ENCODE assay signal across 23 mouse cellular contexts in the genomic region with DNA sequence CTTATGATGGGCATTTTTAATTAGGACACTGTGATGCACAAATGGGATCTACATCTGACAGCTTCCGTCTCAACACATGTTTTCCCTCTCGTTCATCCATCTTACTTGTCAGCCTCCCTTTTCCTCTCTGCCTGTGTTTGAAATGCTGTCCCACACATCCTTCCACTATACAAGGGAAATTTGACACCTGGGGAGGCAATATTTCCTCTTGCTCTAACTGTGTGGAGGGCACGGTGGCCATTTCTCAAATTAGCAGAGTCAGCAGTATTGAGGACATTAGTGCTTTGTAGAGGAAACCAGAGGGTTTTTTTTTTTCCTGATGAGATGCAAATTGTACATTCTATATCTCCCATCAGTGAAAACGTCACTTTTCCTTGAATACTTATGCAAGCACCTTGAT.
DNase-seq lines count a peak whose midpoint lies in the region; ATAC-seq lines count a peak whose summit lies in the region.
"Had no signal": no experiment of that assay in that cellular context is flagged by ENCODE, and none has a peak within 500 bp of the region (broad histone marks: within the 10 kb centered on the region; RNA-seq: fewer than 3 reads in every experiment).

No protein-coding gene starts in this region.

- peak; percentile 52 for DNase-seq in embryo, embryonic 10 days (ENCODE audit: low spot score)
- no peak for DNase-seq in embryo, embryonic 9.5 days (ENCODE audit: extremely low spot score)
- DNase-seq in hindbrain, embryonic 14.5 days (ENCODE audit: low spot score) = no peak
- DNase-seq in kidney, adult 11 months = no peak
- peak; percentile 46 for DNase-seq in mesoderm, embryonic 11.5 days (ENCODE audit: low read depth, low spot score)
- DNase-seq: adrenal gland, postnatal 14 days; B cell, adult 2 months; cerebellum, adult 18-20 months; cerebellum, adult 9-11 months; gastrocnemius, postnatal 10 days; heart, adult 18-20 months; heart, postnatal 10 days; heart, postnatal 4 days had no signal

- no peak for ATAC-seq in hindbrain, embryonic 12.5 days (ENCODE audit: low FRiP score)
- no peak for ATAC-seq in hindbrain, embryonic 14.5 days (ENCODE audit: low FRiP score)
- ATAC-seq in kidney, embryonic 16.5 days (ENCODE audit: low FRiP score, low TSS enrichment) = peak; percentile 75; the same call in 1 of the 2 replicates
- no peak for ATAC-seq in frontal cortex, adult (ENCODE audit: low TSS enrichment)
- ATAC-seq: CD4-positive, CD25-positive, alpha-beta regulatory T cell, adult 4 months; hindbrain, embryonic 16.5 days; inflammation-experienced regulatory T-cells, adult 6 months; intestine, postnatal 0 days had no signal

- no peak overlapping the region for H3K9ac ChIP-seq in hindbrain, embryonic 12.5 days
- H3K9ac ChIP-seq in hindbrain, embryonic 14.5 days = no peak overlapping the region
- no peak overlapping the region for H3K9ac ChIP-seq in kidney, embryonic 16.5 days (replicated peaks; ENCODE audit: low read length)
- H3K9ac ChIP-seq: embryonic facial prominence, embryonic 12.5 days; forebrain, embryonic 12.5 days had no signal

- no peaks in the 10 kb centered on the region for H3K27me3 ChIP-seq in hindbrain, embryonic 12.5 days
- no peaks in the 10 kb centered on the region for H3K27me3 ChIP-seq in hindbrain, embryonic 14.5 days (ENCODE audit: control insufficient read depth, insufficient read depth, low read length)
- H3K27me3 ChIP-seq in kidney, embryonic 16.5 days (ENCODE audit: insufficient read depth, low read length) = no peaks in the 10 kb centered on the region
- H3K27me3 ChIP-seq: embryonic facial prominence, embryonic 12.5 days; forebrain, embryonic 12.5 days had no signal

- 39% methylated on average over 4 of the region's 4 CpGs for WGBS in hindbrain, embryonic 12.5 days
- 36% methylated on average over 4 of the region's 4 CpGs for WGBS in hindbrain, embryonic 14.5 days
- WGBS in kidney, embryonic 16.5 days = 14% methylated on average over 4 of the region's 4 CpGs

- peak overlapping the region; percentile 60; the same call in 1 of the 2 replicates for H3K27ac ChIP-seq in hindbrain, embryonic 12.5 days
- no peak overlapping the region for H3K27ac ChIP-seq in hindbrain, embryonic 14.5 days
- H3K27ac ChIP-seq in kidney, embryonic 16.5 days (ENCODE audit: low read length) = no peak overlapping the region
- H3K27ac ChIP-seq: embryonic facial prominence, embryonic 12.5 days; forebrain, embryonic 12.5 days; heart, embryonic 10.5 days had no signal

- H3K36me3 ChIP-seq in hindbrain, embryonic 12.5 days = no peaks in the 10 kb centered on the region
- H3K36me3 ChIP-seq in hindbrain, embryonic 14.5 days (replicated peaks; ENCODE audit: control insufficient read depth, insufficient read depth) = no peaks in the 10 kb centered on the region
- H3K36me3 ChIP-seq in kidney, embryonic 16.5 days (ENCODE audit: insufficient read depth, low read length) = no peaks in the 10 kb centered on the region
- H3K36me3 ChIP-seq: embryonic facial prominence, embryonic 12.5 days; forebrain, embryonic 12.5 days; heart, embryonic 10.5 days had no signal

- H3K4me2 ChIP-seq in hindbrain, embryonic 12.5 days (replicated peaks) = no peak overlapping the region
- H3K4me2 ChIP-seq in hindbrain, embryonic 14.5 days (replicated peaks) = no peak overlapping the region
- H3K4me2 ChIP-seq in kidney, embryonic 16.5 days (replicated peaks; ENCODE audit: low read depth, low read length) = no peak overlapping the region
- H3K4me2 ChIP-seq: embryonic facial prominence, embryonic 12.5 days; forebrain, embryonic 12.5 days had no signal

- peaks cover 3% of the 10 kb centered on the region for H3K4me1 ChIP-seq in hindbrain, embryonic 12.5 days
- no peaks in the 10 kb centered on the region; the same call in 1 of the 2 replicates for H3K4me1 ChIP-seq in hindbrain, embryonic 14.5 days (replicated peaks; ENCODE audit: control insufficient read depth, insufficient read depth, low read length)
- H3K4me1 ChIP-seq in kidney, embryonic 16.5 days (ENCODE audit: insufficient read depth, low read length) = peaks cover 8% of the 10 kb centered on the region
- H3K4me1 ChIP-seq: embryonic facial prominence, embryonic 12.5 days; heart, embryonic 10.5 days had no signal

- no peaks in the 10 kb centered on the region for H3K9me3 ChIP-seq in hindbrain, embryonic 12.5 days (replicated peaks)
- H3K9me3 ChIP-seq in hindbrain, embryonic 14.5 days (ENCODE audit: control insufficient read depth, low read length) = no peaks in the 10 kb centered on the region
- no peaks in the 10 kb centered on the region for H3K9me3 ChIP-seq in kidney, embryonic 16.5 days (ENCODE audit: low read length)
- H3K9me3 ChIP-seq: embryonic facial prominence, embryonic 12.5 days; forebrain, embryonic 12.5 days; heart, embryonic 10.5 days had no signal

- H3K4me3 ChIP-seq in hindbrain, embryonic 12.5 days = no peak overlapping the region
- H3K4me3 ChIP-seq in hindbrain, embryonic 14.5 days (replicated peaks; ENCODE audit: low read length) = no peak overlapping the region
- no peak overlapping the region for H3K4me3 ChIP-seq in kidney, embryonic 16.5 days (ENCODE audit: low read length)
- H3K4me3 ChIP-seq: embryonic facial prominence, embryonic 12.5 days; forebrain, embryonic 12.5 days; heart, embryonic 10.5 days had no signal

Comparison
In these comparisons a context has a peak if more than half of its experiments do, and no peak if none do; other contexts are left out.
1. DNase-seq: peak in embryo, embryonic 10 days (single experiment) and mesoderm, embryonic 11.5 days (single experiment); none in embryo, embryonic 9.5 days (single experiment), hindbrain, embryonic 14.5 days (single experiment) and kidney, adult 11 months (single experiment).